Mouse (Mus musculus) erythroblast, adult 5-6 weeks (primary cell): Measurements from ENCODE around the gene Ms4a5. TPM values are rescaled to one million over a fixed set of nuclear protein-coding genes. Genes with fewer than 3 reads are reported as not detected.
"Not testable (repeated sequence)": the region's sequence is repeated elsewhere in the genome, so short reads cannot be mapped to it uniquely, and the experiment has no call there.

Source experiments
- ATAC-seq: replicated peaks from 2 replicates; pipeline ENCODE4 v1.8.0; 2016; ENCODE audit warnings: moderate number of reproducible peaks, mild to moderate bottlenecking, moderate TSS enrichment, inconsistent platforms; ENCODE audit not compliant: poor library complexity, low FRiP score, severe bottlenecking
- total RNA-seq, 2 experiments: library from RNA; stranded (forward) in 1 of 2; stranded (reverse) in 1 of 2; fragments of 150-400 nt in 1 of 2; fragments of 200-764, 138-1000 nt in 1 of 2; gene quantifications; 2 replicates each; pipeline versions ENCODE4 v1.2.3 to v1.2.4; 2015 to 2017; ENCODE audit warnings: low replicate concordance in 2 of 2

Gene Ms4a5
- total RNA-seq (2015; ENCODE audit: low replicate concordance) (not detected in 2 replicates), total RNA-seq (2017; ENCODE audit: low replicate concordance) (not detected in 2 replicates)

GRCm38 (mm10) chr19:11283773-11284172, at the start of gene Ms4a5:
Ms4a5 (minus strand) TSS chr19:11283873.
- ATAC-seq = no peak

GRCm38 (mm10) chr19:11321123-11321522, 37.5 kb upstream of the Ms4a5 start:
- ATAC-seq = no peak

- no peak for ATAC-seq
Measured at GRCm38 (mm10) chr19:11316786-11317185, 33.1 kb upstream of the Ms4a5 start.

DNA sequence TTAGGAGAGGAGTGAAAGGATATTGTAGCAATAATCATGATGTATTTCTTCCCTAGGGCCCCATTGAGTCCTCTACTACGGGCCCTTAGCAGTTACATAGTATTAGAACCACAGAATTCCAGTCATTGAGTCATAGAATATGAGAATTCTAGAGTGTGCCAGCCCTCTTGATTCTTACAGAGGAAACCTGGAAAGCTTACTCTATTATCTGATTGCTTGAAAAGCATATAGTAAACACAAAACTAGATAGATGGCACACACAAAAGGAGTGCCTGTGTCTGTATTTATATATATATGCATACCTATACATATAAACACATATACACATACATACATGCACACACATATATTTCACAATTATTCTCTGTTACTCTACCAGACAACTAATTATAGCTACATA, 30.7 kb upstream of the Ms4a5 start, which contains the start of gene Ms4a14:
Gene Ms4a14 (minus strand): TSS at position 101 of the 400 bp plus-strand sequence.
- ATAC-seq = no peak

GRCm38 (mm10) chr19:11308888-11309287, 25.2 kb upstream of the Ms4a5 start:
- ATAC-seq = no peak

DNA sequence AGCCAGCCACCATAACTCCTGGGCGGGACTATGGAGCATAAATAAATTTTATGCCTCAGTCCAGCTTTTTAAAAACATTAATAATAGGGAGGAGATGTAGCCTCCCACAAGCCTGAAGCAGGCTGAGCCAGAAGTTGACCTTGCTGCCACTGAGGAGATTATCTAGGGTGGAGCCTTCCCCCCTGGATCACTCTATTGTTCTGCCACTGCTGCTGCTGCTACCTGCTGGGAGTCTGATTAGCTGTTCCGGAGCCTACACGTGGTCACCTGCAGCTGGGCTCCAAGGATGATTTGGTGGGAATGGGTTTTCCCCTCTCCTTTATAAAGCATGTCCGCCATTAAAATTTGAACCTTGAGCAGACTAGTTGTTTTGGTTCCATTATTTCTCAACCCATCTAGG, 15.9 kb upstream of the Ms4a5 start:
- ATAC-seq = not testable (repeated sequence)

- ATAC-seq = no peak
Measured at GRCm38 (mm10) chr19:11298939-11299338, 15.3 kb upstream of the Ms4a5 start.

DNA sequence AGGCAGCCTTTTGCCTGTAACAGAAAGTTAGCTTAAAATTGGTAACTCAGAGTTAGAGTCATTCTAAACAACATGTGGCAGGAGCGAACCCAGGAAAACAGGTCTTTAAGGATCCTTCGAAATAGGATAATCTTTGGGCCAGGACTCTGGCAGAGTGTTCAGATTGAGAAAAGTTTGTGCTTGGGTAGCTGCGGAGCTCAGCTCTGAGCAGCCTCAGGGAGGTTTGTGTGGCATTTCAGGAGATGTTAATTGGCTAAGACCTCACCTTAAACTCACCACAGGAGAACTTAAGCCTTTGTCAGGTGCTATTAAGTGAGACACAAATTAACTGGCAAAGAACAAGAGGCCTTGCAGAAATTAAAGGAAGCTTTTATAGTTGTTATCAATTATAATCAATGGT, 9.9 kb upstream of the Ms4a5 start:
- not testable (repeated sequence) for ATAC-seq

DNA sequence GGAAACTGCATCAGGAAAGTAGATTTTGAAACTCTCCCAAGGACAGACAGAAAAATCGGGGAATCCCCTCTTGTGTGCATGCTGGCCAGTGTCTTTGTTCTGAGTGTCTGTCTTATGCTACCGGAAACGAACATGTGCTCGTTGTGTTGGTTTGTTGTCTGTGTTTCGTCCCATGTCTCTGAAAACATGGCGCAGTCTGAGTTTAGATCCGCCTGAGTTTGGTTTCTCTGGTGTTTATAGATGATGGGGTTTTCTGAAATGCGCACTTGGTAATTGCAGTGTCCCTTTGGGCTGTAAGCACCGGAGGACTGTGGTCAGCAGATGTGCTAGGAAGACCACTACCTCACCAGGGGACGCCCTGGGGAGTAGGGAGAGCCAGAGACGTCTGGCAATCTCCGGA, 9.3 kb upstream of the Ms4a5 start:
- ATAC-seq = no peak

GRCm38 (mm10) chr19:11280223-11280622, 3.5 kb downstream of the Ms4a5 start:
- no peak for ATAC-seq

GRCm38 (mm10) chr19:11276431-11276830, 7.2 kb downstream of the Ms4a5 start:
- no peak for ATAC-seq

GRCm38 (mm10) chr19:11266956-11267355, 16.7 kb downstream of the Ms4a5 start:
- no peak for ATAC-seq

DNA sequence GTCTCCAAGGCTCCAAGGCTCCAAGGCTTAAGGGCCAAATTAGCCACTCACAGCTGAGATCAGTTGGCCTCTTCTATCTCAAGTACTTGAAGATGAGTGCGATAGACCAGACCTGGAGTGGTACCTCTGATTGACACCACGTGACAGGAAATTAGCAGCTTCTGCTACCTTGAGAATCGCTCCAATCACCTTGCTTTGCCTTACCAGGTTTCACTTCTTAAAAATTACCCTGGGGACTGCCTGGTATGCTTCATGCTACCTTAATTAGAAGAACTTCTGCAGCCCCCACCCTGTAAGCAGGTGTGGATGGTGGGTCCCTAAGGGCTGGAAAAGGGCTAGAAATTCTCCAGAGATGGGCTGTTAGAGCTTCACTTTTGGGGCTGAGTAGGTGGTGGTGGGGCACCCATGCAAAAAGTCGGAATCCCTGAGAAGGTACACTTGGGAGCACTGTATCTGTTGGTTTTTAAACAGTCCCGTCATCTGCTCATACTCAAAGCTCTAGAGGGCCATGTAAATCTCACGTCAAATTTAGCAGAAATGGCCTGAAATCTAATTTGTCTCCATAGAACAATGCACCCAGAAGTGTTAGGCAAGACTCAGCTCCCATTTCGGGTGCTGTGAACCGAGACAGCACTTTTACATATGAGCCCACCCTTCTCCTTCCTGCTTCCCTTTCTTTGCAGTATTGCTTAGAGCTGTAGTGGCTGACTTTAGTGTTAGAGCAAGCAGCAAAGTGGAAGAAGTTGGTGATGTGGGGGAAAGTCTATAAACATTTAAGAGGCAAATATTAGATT, 17.4 kb downstream of the Ms4a5 start, which contains the start of gene Ms4a1:
Gene Ms4a1 (minus strand): TSS at position 190 of the 794 bp plus-strand sequence.
- no peak for ATAC-seq

GRCm38 (mm10) chr19:11264602-11265185, 19.0 kb downstream of the Ms4a5 start:
- ATAC-seq = no peak

DNA sequence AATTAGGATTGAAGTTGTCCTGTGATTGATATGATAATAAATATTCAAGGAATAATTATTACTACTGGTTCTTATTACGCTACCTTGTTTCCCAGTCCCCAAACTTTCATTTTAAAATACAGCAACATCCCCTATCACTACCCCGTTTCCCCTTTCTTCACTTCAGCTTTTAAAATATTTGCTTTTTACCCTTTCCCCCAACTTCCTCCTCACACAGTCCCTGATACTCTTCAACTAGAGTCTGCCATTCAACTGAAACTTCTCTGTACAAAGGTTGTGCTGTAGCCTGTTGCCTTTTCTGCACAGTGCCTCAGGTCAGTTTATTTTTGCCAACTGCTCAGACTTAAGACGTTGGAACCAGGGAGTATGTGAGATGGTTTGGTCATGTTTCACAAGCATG, 20.1 kb downstream of the Ms4a5 start:
- no peak for ATAC-seq

DNA sequence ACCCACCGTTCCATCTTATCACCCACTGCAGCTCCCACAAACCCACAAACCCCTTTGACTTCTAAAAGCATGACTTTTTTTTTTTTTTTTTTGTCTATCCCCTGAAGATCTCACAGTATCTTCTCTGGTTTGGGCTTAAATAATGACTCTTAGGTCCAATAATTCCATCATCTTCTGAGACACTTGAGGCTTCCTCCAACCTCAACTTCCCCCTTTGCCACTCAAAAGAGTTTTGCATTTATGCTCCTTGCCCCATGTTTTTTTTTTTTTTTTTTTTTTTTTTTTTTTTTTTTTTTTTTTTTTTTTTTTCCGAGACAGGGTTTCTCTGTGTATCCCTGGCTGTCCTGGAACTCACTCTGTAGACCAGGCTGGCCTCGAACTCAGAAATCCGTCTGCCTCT, 20.7 kb downstream of the Ms4a5 start:
- ATAC-seq = not testable (repeated sequence)

GRCm38 (mm10) chr19:11261522-11261921, 22.2 kb downstream of the Ms4a5 start:
- ATAC-seq = no peak

DNA sequence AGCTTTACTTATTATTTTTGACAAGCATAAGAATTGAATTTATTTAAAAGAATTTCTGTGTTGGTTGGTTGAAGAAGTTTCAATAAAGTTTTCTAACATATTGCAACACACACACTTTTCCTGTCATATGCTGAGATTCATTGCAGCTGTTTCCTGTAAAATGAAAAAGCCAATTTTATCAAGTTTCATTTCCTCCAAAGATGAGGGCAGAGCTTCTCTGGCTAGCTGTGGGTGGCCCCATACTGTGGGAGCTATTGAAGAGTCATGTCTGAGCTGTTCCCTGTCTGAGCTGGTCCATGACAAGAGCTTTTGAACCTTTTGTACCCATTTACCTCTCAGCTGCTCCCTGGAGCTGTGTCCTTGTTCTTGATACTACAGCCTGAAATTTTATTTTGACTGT, 39.4 kb downstream of the Ms4a5 start:
- ATAC-seq = no peak

DNA sequence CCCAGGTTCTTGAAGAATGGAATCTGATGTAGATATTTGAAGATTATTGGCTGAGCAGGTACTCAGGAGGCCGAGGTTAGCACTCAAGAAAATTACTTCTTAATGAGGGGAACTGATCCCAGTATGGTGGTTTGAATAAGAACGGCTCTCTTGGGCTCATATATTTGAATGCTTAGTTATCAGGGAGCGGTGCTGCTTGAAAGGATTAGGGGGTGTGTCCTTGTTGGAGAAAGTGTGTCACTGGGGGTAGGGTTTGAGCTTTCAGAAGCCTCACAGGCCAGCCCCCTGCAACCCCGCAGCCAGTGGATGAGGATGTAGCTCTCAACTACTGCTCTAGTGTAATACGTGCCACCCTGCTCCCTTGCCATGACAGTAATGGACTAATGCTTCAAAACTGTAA, 41.1 kb downstream of the Ms4a5 start:
- ATAC-seq = no peak

GRCm38 (mm10) chr19:11235820-11236219, 47.9 kb downstream of the Ms4a5 start:
- ATAC-seq = no peak
